ENCODE assay signal across 9 mouse cellular contexts in the genomic region with DNA sequence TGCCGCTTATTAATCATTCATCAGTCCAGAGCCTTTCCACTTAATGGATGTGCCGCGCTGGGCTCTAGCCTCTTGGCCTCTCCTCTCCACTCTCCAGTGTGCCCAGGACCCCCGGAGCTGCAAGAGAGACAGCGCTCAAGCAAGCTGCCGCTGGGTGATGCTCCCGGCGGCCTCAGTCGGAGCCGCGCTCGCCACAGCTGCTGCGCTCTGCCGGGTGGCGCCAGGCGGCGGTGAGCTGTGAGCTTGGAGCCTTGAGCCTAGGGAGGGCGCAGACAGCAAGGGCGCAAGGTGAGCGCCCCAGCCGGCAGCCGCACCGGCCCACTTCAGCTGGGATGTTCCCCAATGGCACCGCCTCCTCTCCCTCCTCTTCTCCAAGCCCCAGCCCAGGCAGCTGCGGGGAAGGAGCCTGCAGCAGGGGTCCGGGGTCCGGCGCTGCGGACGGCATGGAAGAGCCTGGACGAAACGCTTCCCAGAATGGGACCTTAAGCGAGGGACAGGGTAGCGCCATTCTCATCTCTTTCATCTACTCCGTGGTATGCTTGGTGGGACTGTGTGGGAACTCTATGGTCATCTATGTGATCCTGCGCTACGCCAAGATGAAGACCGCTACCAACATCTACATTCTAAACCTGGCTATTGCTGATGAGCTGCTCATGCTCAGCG. TPM values are rescaled to one million over a fixed set of nuclear protein-coding genes. Genes with fewer than 3 reads are reported as not detected.
DNase-seq lines count a peak whose midpoint lies in the region; ATAC-seq lines count a peak whose summit lies in the region.
"Had no signal": no experiment of that assay in that cellular context is flagged by ENCODE, and none has a peak within 500 bp of the region (broad histone marks: within the 10 kb centered on the region; RNA-seq: fewer than 3 reads in every experiment).

No protein-coding gene starts in this region.

- peaks cover 17% of the 10 kb centered on the region for H3K4me1 ChIP-seq in stomach, embryonic 15.5 days

- H3K4me3 ChIP-seq in stomach, embryonic 15.5 days (replicated peaks) = peak overlapping the region; percentile 42

- peaks cover 32% of the 10 kb centered on the region for H3K27me3 ChIP-seq in stomach, embryonic 15.5 days (replicated peaks)

- WGBS in stomach, embryonic 15.5 days = under 1% methylated on average over 39 of the region's 39 CpGs

- DNase-seq in gastrocnemius, postnatal 10 days = peak; percentile 9
- DNase-seq in gastrocnemius, adult 8-10 months (ENCODE audit: low spot score in 2 of 2) = no peak
- peak; percentile 68 for DNase-seq in brain, adult 2 months (ENCODE audit: low read depth, low spot score)
- DNase-seq in layer of hippocampus, adult 9-11 months = peak; percentile 25
- no peak for DNase-seq in ovary, postnatal 14 days (ENCODE audit: low spot score)

- H3K9ac ChIP-seq in stomach, embryonic 15.5 days = no peak overlapping the region

- H3K4me2 ChIP-seq in stomach, embryonic 15.5 days = peak overlapping the region; percentile 90

- ATAC-seq in granulocyte monocyte progenitor cell, adult 5-6 weeks (replicated peaks; ENCODE audit: poor library complexity, severe bottlenecking) = peak; percentile 31
- peak; percentile 29 for ATAC-seq in megakaryocyte progenitor cell, adult 5-6 weeks (replicated peaks; ENCODE audit: poor library complexity)
- peak; percentile 49; the same call in 1 of the 2 replicates for ATAC-seq in stomach, embryonic 15.5 days (ENCODE audit: insufficient read depth, low FRiP score, low read depth)

- H3K27ac ChIP-seq in stomach, embryonic 15.5 days = no peak overlapping the region

- no peaks in the 10 kb centered on the region for H3K9me3 ChIP-seq in stomach, embryonic 15.5 days

- no peaks in the 10 kb centered on the region for H3K36me3 ChIP-seq in stomach, embryonic 15.5 days

RNA-seq across cellular contexts. Expression of gene Sstr1, which starts 0.8 kb away (rescaled TPM):
- under 1 TPM; 0.26 to 0.63 TPM for total RNA-seq in gastrocnemius, postnatal 10 days (2021)
- under 1 TPM in 3 of 4 experiments, not detected in 1; 0.12 to 0.27 (median 0.13) TPM for total RNA-seq in gastrocnemius, adult 8-10 months (2022)
- total RNA-seq in granulocyte monocyte progenitor cell, adult 5-6 weeks (2014; fragmentation: Nextera tagmentation) = not detected in 2 replicates
- not detected in 2 replicates for total RNA-seq in granulocyte monocyte progenitor cell, adult 5-6 weeks (2017)
- not detected in 2 replicates for total RNA-seq in megakaryocyte progenitor cell, adult 5-6 weeks (2015)
- total RNA-seq in megakaryocyte progenitor cell, adult 5-6 weeks (2017) = not detected in 2 replicates
- 0.86 and 1.3 TPM in 2 replicates for polyA plus RNA-seq in stomach, embryonic 15.5 days (2015; fragmentation: Nextera tagmentation; extraction: Ambion mirVana)
- polyA plus RNA-seq: testis, adult 2 months had no signal

RNA-seq across cellular contexts. Expression of gene Clec14a, which starts 56.7 kb away (rescaled TPM):
- 10 to 100 TPM; 14.1 to 16.9 TPM for total RNA-seq in gastrocnemius, postnatal 10 days (2021)
- total RNA-seq in gastrocnemius, adult 8-10 months (2022) = 1 to 10 TPM; 3.4 to 4.5 (median 4.0) TPM
- total RNA-seq in granulocyte monocyte progenitor cell, adult 5-6 weeks (2014; fragmentation: Nextera tagmentation) = not detected in 2 replicates
- not detected in 2 replicates for total RNA-seq in granulocyte monocyte progenitor cell, adult 5-6 weeks (2017)
- total RNA-seq in megakaryocyte progenitor cell, adult 5-6 weeks (2015) = not detected in 2 replicates
- not detected in 2 replicates for total RNA-seq in megakaryocyte progenitor cell, adult 5-6 weeks (2017)
- polyA plus RNA-seq in stomach, embryonic 15.5 days (2015; fragmentation: Nextera tagmentation; extraction: Ambion mirVana) = 9.9 and 10.2 TPM in 2 replicates

Comparison
In these comparisons a context has a peak if more than half of its experiments do, and no peak if none do; other contexts are left out.
1. DNase-seq: peak in gastrocnemius, postnatal 10 days (single experiment), brain, adult 2 months (single experiment) and layer of hippocampus, adult 9-11 months (single experiment); none in gastrocnemius, adult 8-10 months (0 of 2) and ovary, postnatal 14 days (single experiment).
2. RNA of gene Clec14a, which starts 56.7 kb away (total RNA-seq): 14.1 to 16.9 TPM in gastrocnemius, postnatal 10 days and 3.4 to 4.5 TPM in gastrocnemius, adult 8-10 months; not detected in granulocyte monocyte progenitor cell, adult 5-6 weeks and not detected in megakaryocyte progenitor cell, adult 5-6 weeks; every median in the first group is over 4 times any median in the second.
3. Peak in every context shown above with its lines, with median percentiles within 50 percentile points of each other: ATAC-seq.